Mouse (Mus musculus) erythroblast, embryonic 14.5 days (primary cell): Measurements from ENCODE around the gene BC055324.

Source experiments
- GATA1 ChIP-seq: IDR thresholded peaks from 2 replicates; pipeline ENCODE4 v1.6.1; 2012; ENCODE audit warnings: low read length, inconsistent platforms, mixed read lengths
- TAL1 ChIP-seq: IDR thresholded peaks from 3 replicates; pipeline ENCODE4 v1.6.1; 2012; ENCODE audit warnings: low read length, inconsistent platforms, mixed read lengths

DNA sequence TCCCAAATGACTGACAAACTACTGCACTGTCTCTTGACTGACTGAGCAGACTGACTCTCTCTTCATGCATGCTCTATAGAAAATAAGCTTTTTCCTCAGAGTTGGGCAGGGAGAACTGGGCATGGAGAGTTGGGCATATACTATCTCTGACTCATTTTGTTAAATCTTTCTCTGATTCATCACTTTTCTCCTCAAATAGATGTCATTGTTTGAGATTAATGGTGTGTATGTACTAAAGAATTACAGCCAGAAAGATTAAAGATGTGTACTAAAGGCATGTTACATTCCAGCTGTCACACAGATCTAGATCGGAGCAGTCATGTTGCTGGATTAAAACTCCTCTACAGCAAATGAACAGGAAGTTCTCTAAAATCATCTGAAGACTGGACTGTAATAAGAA, 20.1 kb downstream of the BC055324 start:
- TF ChIP-seq GATA1, result no peak
- TF ChIP-seq TAL1, result no peak
